Mouse (Mus musculus) lung, embryonic 14.5 days (tissue): ENCODE measurements around the gene Lmna. TPM values are rescaled to one million over a fixed set of nuclear protein-coding genes. Genes with fewer than 3 reads are reported as not detected.

Source experiments
- ATAC-seq: fragments of 200-750 bp; cut with Nextera tagmentation; 2 replicates; pipeline ENCODE4 v1.8.0; 2017; ENCODE audit warnings: mild to moderate bottlenecking, moderate TSS enrichment, moderate library complexity; ENCODE audit not compliant: insufficient read depth
- DNase-seq: peaks from one replicate; pipeline ENCODE4 v3.0.0-alpha.2; 2015
- H3K27ac ChIP-seq: fragments of 300-500 bp; sonication (generic); 2 replicates; pipeline ENCODE4 v1.5.1; 2014; ENCODE audit warnings: low read depth, mild to moderate bottlenecking, moderate library complexity
- H3K27me3 ChIP-seq: fragments of 300-500 bp; sonication (generic); 2 replicates; pipeline ENCODE4 v1.6.1; 2014; ENCODE audit warnings: low read length, control low read depth; ENCODE audit not compliant: insufficient read depth
- H3K36me3 ChIP-seq: fragments of 300-500 bp; sonication (generic); 2 replicates; pipeline ENCODE4 v1.6.1; 2014; ENCODE audit warnings: control low read depth; ENCODE audit not compliant: insufficient read depth
- H3K4me1 ChIP-seq: fragments of 300-500 bp; sonication (generic); 2 replicates; pipeline ENCODE4 v1.6.1; 2014; ENCODE audit warnings: antibody characterized with exemption, control low read depth; ENCODE audit not compliant: insufficient read depth
- H3K4me2 ChIP-seq: fragments of 300-500 bp; sonication (generic); 2 replicates; pipeline ENCODE4 v1.6.1; 2014; ENCODE audit warnings: mild to moderate bottlenecking
- H3K4me3 ChIP-seq: fragments of 300-500 bp; sonication (generic); 2 replicates; pipeline ENCODE4 v1.5.1; 2014; ENCODE audit warnings: low read depth, low read length
- H3K9ac ChIP-seq: fragments of 300-500 bp; sonication (generic); 2 replicates; pipeline ENCODE4 v1.6.1; 2014
- H3K9me3 ChIP-seq: fragments of 300-500 bp; sonication (generic); 2 replicates; pipeline ENCODE4 v1.6.1; 2016; ENCODE audit warnings: low read depth, low read length, control low read depth
- CTCF ChIP-seq: IDR thresholded peaks from 2 replicates; pipeline ENCODE4 v1.5.1; 2016; ENCODE audit warnings: antibody characterized with exemption, low read depth
- WGBS: fragments of 180-500 bp; shearing (Covaris S2); extraction: QIAGEN DNeasy Blood & Tissue Kit; methylation state at CpG from one replicate; pipeline ENCODE4 v1.1.7; 2014; 5-methylcytosine and 5-hydroxymethylcytosine counted together
- polyA plus RNA-seq: library from polyadenylated mRNA; unstranded; fragments of >200 nt; fragmentation: Nextera tagmentation; extraction: Ambion mirVana; gene quantifications from 2 replicates; pipeline ENCODE4 v1.2.1, GENCODE M21; 2014

Gene Lmna
- polyA plus RNA-seq, 1 experiment from 2014 or later, result 70.0 TPM

GRCm38 (mm10) chr3:88479828-88480227 is 29.9 kb downstream of the Lmna start:
- Histone ChIP-seq H3K9ac (no peak overlapping the region), H3K4me1 (no peaks in the 10 kb centered on the region), H3K4me3 (no peak overlapping the region), H3K27me3 (peaks cover 21% of the 10 kb centered on the region), H3K36me3 (peaks cover 13% of the 10 kb centered on the region; the same call in 1 of the 2 replicates), H3K27ac (no peak overlapping the region), H3K9me3 (no peaks in the 10 kb centered on the region), H3K4me2 (no peak overlapping the region)
- 74% methylated on average over 4 of the region's 4 CpGs for WGBS
- no peak for DNase-seq
- ATAC-seq, result no peak
- TF ChIP-seq CTCF, result no peak

GRCm38 (mm10) chr3:88479163-88479562 is 30.6 kb downstream of the Lmna start:
- no peak overlapping the region for H3K4me2 ChIP-seq
- no peak for ATAC-seq
- no peak overlapping the region for H3K27ac ChIP-seq
- peaks cover 15% of the 10 kb centered on the region; the same call in 1 of the 2 replicates for H3K27me3 ChIP-seq
- no peak for DNase-seq
- H3K9ac ChIP-seq, result no peak overlapping the region
- no peak for TF ChIP-seq CTCF
- H3K36me3 ChIP-seq, result peaks cover 13% of the 10 kb centered on the region; the same call in 1 of the 2 replicates
- no peaks in the 10 kb centered on the region for H3K9me3 ChIP-seq
- WGBS, result 39% methylated on average over 3 of the region's 3 CpGs
- H3K4me3 ChIP-seq, result no peak overlapping the region
- H3K4me1 ChIP-seq, result no peaks in the 10 kb centered on the region

GRCm38 (mm10) chr3:88477735-88478134 is 32.0 kb downstream of the Lmna start:
- H3K9ac ChIP-seq, result no peak overlapping the region
- H3K4me3 ChIP-seq, result no peak overlapping the region
- H3K36me3 ChIP-seq, result peaks cover under 1% of the 10 kb centered on the region; the same call in 1 of the 2 replicates
- H3K4me2 ChIP-seq, result 0 out of 2 replicates have a peak overlapping the region, but pooled peaks have one; percentile 4
- H3K9me3 ChIP-seq, result no peaks in the 10 kb centered on the region
- DNase-seq (peak; percentile 89), ATAC-seq (peak; percentile 87)
- peaks cover 3% of the 10 kb centered on the region; the same call in 1 of the 2 replicates for H3K27me3 ChIP-seq
- no peak overlapping the region for H3K27ac ChIP-seq
- H3K4me1 ChIP-seq, result 0 out of 2 replicates have a peak, but pooled peaks cover 2% of the 10 kb centered on the region
- WGBS, result 2% methylated on average over 8 of the region's 8 CpGs
- peak; percentile 95 for TF ChIP-seq CTCF

- H3K36me3 ChIP-seq, result no peaks in the 10 kb centered on the region
- TF ChIP-seq CTCF, result 0 out of 2 replicates have a peak, but pooled peaks have one; percentile 15
- H3K27ac ChIP-seq, result no peak overlapping the region
- H3K4me3 ChIP-seq, result no peak overlapping the region
- H3K9ac ChIP-seq, result no peak overlapping the region
- ATAC-seq, result no peak
- WGBS, result 56% methylated on average over 6 of the region's 6 CpGs
- DNase-seq, result no peak
- H3K27me3 ChIP-seq, result no peaks in the 10 kb centered on the region
- 0 out of 2 replicates have a peak, but pooled peaks cover 3% of the 10 kb centered on the region for H3K4me1 ChIP-seq
- no peaks in the 10 kb centered on the region for H3K9me3 ChIP-seq
- H3K4me2 ChIP-seq, result no peak overlapping the region
Observed at GRCm38 (mm10) chr3:88476403-88476802, 33.4 kb downstream of the Lmna start.

GRCm38 (mm10) chr3:88473571-88473970 is 36.2 kb downstream of the Lmna start:
- Histone ChIP-seq H3K4me1 (0 out of 2 replicates have a peak, but pooled peaks cover 3% of the 10 kb centered on the region), H3K9ac (no peak overlapping the region), H3K27ac (no peak overlapping the region), H3K9me3 (no peaks in the 10 kb centered on the region), H3K4me3 (no peak overlapping the region), H3K4me2 (no peak overlapping the region), H3K36me3 (no peaks in the 10 kb centered on the region), H3K27me3 (no peaks in the 10 kb centered on the region)
- no peak for ATAC-seq
- TF ChIP-seq CTCF, result no peak
- no peak for DNase-seq
- WGBS, result 61% methylated on average over 1 of the region's 1 CpGs

- TF ChIP-seq CTCF, result no peak
- 47% methylated on average over 5 of the region's 5 CpGs for WGBS
- H3K27ac ChIP-seq, result no peak overlapping the region
- H3K9me3 ChIP-seq, result no peaks in the 10 kb centered on the region
- H3K4me3 ChIP-seq, result no peak overlapping the region
- ATAC-seq (no peak), DNase-seq (peak; percentile 48)
- 0 out of 2 replicates have a peak, but pooled peaks cover 3% of the 10 kb centered on the region for H3K4me1 ChIP-seq
- no peak overlapping the region for H3K4me2 ChIP-seq
- no peaks in the 10 kb centered on the region for H3K36me3 ChIP-seq
- no peak overlapping the region for H3K9ac ChIP-seq
- no peaks in the 10 kb centered on the region for H3K27me3 ChIP-seq
Observed at GRCm38 (mm10) chr3:88473020-88473419, 36.7 kb downstream of the Lmna start.

- no peaks in the 10 kb centered on the region for H3K27me3 ChIP-seq
- ATAC-seq (no peak; the same call in 1 of the 2 replicates), DNase-seq (no peak)
- H3K4me3 ChIP-seq, result no peak overlapping the region
- H3K36me3 ChIP-seq, result no peaks in the 10 kb centered on the region
- H3K4me2 ChIP-seq, result no peak overlapping the region
- H3K9ac ChIP-seq, result no peak overlapping the region
- 45% methylated on average over 10 of the region's 10 CpGs for WGBS
- no peak overlapping the region for H3K27ac ChIP-seq
- TF ChIP-seq CTCF, result no peak
- H3K4me1 ChIP-seq, result 0 out of 2 replicates have a peak, but pooled peaks cover 3% of the 10 kb centered on the region
- H3K9me3 ChIP-seq, result no peaks in the 10 kb centered on the region
Observed at GRCm38 (mm10) chr3:88470943-88471479, 38.7 kb downstream of the Lmna start.
